Mouse (Mus musculus): ENCODE results near the gene Prdx6. TPM values are rescaled to one million over a fixed set of nuclear protein-coding genes. Genes with fewer than 3 reads are reported as not detected.

Prdx6 gene
- polyA plus RNA-seq, 1 experiment from 2014 or later = 55.2 TPM

GRCm38 (mm10) chr1:161260761-161261160 is 9.7 kb upstream of the Prdx6 start:
- Histone ChIP-seq H3K36me3 (ENCODE audit: inconsistent target) (no peaks in the 10 kb centered on the region), H3K79me2 (ENCODE audit: inconsistent target) (no peaks in the 10 kb centered on the region), H3K4me3 (ENCODE audit: inconsistent target) (no peak overlapping the region), H3K27ac (no peak overlapping the region)
- 90% methylated on average over 2 of the region's 2 CpGs for WGBS (ENCODE audit: missing documents)

- no peak overlapping the region for H3K27ac ChIP-seq
- no peaks in the 10 kb centered on the region for H3K79me2 ChIP-seq (ENCODE audit: inconsistent target)
- no peak overlapping the region for H3K4me3 ChIP-seq (ENCODE audit: inconsistent target)
- WGBS (ENCODE audit: missing documents) = 57% methylated on average over 4 of the region's 6 CpGs
- no peaks in the 10 kb centered on the region for H3K36me3 ChIP-seq (ENCODE audit: inconsistent target)
Measured at GRCm38 (mm10) chr1:161259142-161259541, 8.1 kb upstream of the Prdx6 start.

- no peak overlapping the region for H3K27ac ChIP-seq
- H3K79me2 ChIP-seq (ENCODE audit: inconsistent target) = no peaks in the 10 kb centered on the region
- no peak overlapping the region for H3K4me3 ChIP-seq (ENCODE audit: inconsistent target)
- WGBS (ENCODE audit: missing documents) = 100% methylated on average over 2 of the region's 2 CpGs
- H3K36me3 ChIP-seq (ENCODE audit: inconsistent target) = no peaks in the 10 kb centered on the region
Measured at GRCm38 (mm10) chr1:161258331-161258730, 7.3 kb upstream of the Prdx6 start.

- H3K27ac ChIP-seq = no peak overlapping the region
- H3K36me3 ChIP-seq (ENCODE audit: inconsistent target) = no peaks in the 10 kb centered on the region
- WGBS (ENCODE audit: missing documents) = 98% methylated on average over 7 of the region's 7 CpGs
- H3K79me2 ChIP-seq (ENCODE audit: inconsistent target) = no peaks in the 10 kb centered on the region
- no peak overlapping the region for H3K4me3 ChIP-seq (ENCODE audit: inconsistent target)
Measured at GRCm38 (mm10) chr1:161256918-161257317, 5.9 kb upstream of the Prdx6 start.

- Histone ChIP-seq H3K27ac (no peak overlapping the region), H3K79me2 (ENCODE audit: inconsistent target) (peaks cover 13% of the 10 kb centered on the region; the same call in 1 of the 2 replicates), H3K4me3 (ENCODE audit: inconsistent target) (no peak overlapping the region), H3K36me3 (ENCODE audit: inconsistent target) (no peaks in the 10 kb centered on the region)
- 88% methylated on average over 1 of the region's 1 CpGs for WGBS (ENCODE audit: missing documents)
Measured at GRCm38 (mm10) chr1:161254361-161254760, 3.3 kb upstream of the Prdx6 start.

- Histone ChIP-seq H3K79me2 (ENCODE audit: inconsistent target) (peaks cover 27% of the 10 kb centered on the region), H3K27ac (no peak overlapping the region)
- WGBS (ENCODE audit: missing documents) = 95% methylated on average over 3 of the region's 3 CpGs
Measured at GRCm38 (mm10) chr1:161252901-161253300, 1.9 kb upstream of the Prdx6 start.

GRCm38 (mm10) chr1:161252365-161252764 is 1.3 kb upstream of the Prdx6 start:
- Histone ChIP-seq H3K27ac (no peak overlapping the region), H3K4me3 (ENCODE audit: inconsistent target) (no peak overlapping the region), H3K36me3 (ENCODE audit: inconsistent target) (no peaks in the 10 kb centered on the region), H3K79me2 (ENCODE audit: inconsistent target) (peaks cover 33% of the 10 kb centered on the region)
- WGBS (ENCODE audit: missing documents) = 88% methylated on average over 9 of the region's 9 CpGs

More at GRCm38 (mm10) chr1:161252901-161253300, 1.9 kb upstream of the Prdx6 start:
- Histone ChIP-seq H3K36me3 (ENCODE audit: inconsistent target) (no peaks in the 10 kb centered on the region), H3K4me3 (ENCODE audit: inconsistent target) (no peak overlapping the region)

- peak overlapping the region; percentile 2; the same call in 1 of the 2 replicates for H3K4me3 ChIP-seq (ENCODE audit: inconsistent target)
- H3K36me3 ChIP-seq (ENCODE audit: inconsistent target) = no peaks in the 10 kb centered on the region
- peak overlapping the region; percentile 46 for H3K27ac ChIP-seq
- 12% methylated on average over 9 of the region's 9 CpGs for WGBS (ENCODE audit: missing documents)
- peaks cover 40% of the 10 kb centered on the region for H3K79me2 ChIP-seq (ENCODE audit: inconsistent target)
Measured at GRCm38 (mm10) chr1:161251417-161252265, 622 bp upstream of the Prdx6 start.

- H3K27ac ChIP-seq = peak overlapping the region; percentile 41
- peak overlapping the region; percentile 80 for H3K4me3 ChIP-seq (ENCODE audit: inconsistent target)
- WGBS (ENCODE audit: missing documents) = under 1% methylated on average over 15 of the region's 15 CpGs
- H3K79me2 ChIP-seq (ENCODE audit: inconsistent target) = peaks cover 55% of the 10 kb centered on the region
- no peaks in the 10 kb centered on the region for H3K36me3 ChIP-seq (ENCODE audit: inconsistent target)
Measured at GRCm38 (mm10) chr1:161250031-161250603, 902 bp downstream of the Prdx6 start.

- WGBS (ENCODE audit: missing documents) = 43% methylated on average over 6 of the region's 6 CpGs
- no peaks in the 10 kb centered on the region for H3K36me3 ChIP-seq (ENCODE audit: inconsistent target)
- no peak overlapping the region for H3K27ac ChIP-seq
- peak overlapping the region; percentile 80 for H3K4me3 ChIP-seq (ENCODE audit: inconsistent target)
- H3K79me2 ChIP-seq (ENCODE audit: inconsistent target) = peaks cover 60% of the 10 kb centered on the region
Measured at GRCm38 (mm10) chr1:161249442-161249841, 1.6 kb downstream of the Prdx6 start.

- no peak overlapping the region for H3K27ac ChIP-seq
Measured at GRCm38 (mm10) chr1:161248685-161249084, 2.3 kb downstream of the Prdx6 start.

GRCm38 (mm10) chr1:161247643-161248580 is 3.1 kb downstream of the Prdx6 start:
- WGBS (ENCODE audit: missing documents) = 75% methylated on average over 11 of the region's 11 CpGs
- no peak overlapping the region for H3K27ac ChIP-seq
- peaks cover 7% of the 10 kb centered on the region; the same call in 1 of the 2 replicates for H3K36me3 ChIP-seq (ENCODE audit: inconsistent target)
- H3K4me3 ChIP-seq (ENCODE audit: inconsistent target) = no peak overlapping the region
- peaks cover 60% of the 10 kb centered on the region for H3K79me2 ChIP-seq (ENCODE audit: inconsistent target)

More at GRCm38 (mm10) chr1:161248685-161249084, 2.3 kb downstream of the Prdx6 start:
- H3K4me3 ChIP-seq (ENCODE audit: inconsistent target) = no peak overlapping the region
- H3K36me3 ChIP-seq (ENCODE audit: inconsistent target) = peaks cover 2% of the 10 kb centered on the region; the same call in 1 of the 2 replicates
- peaks cover 60% of the 10 kb centered on the region for H3K79me2 ChIP-seq (ENCODE audit: inconsistent target)
- WGBS (ENCODE audit: missing documents) = 43% methylated on average over 7 of the region's 7 CpGs

GRCm38 (mm10) chr1:161247176-161247575 is 3.8 kb downstream of the Prdx6 start:
- Histone ChIP-seq H3K79me2 (ENCODE audit: inconsistent target) (peaks cover 60% of the 10 kb centered on the region), H3K4me3 (ENCODE audit: inconsistent target) (no peak overlapping the region), H3K36me3 (ENCODE audit: inconsistent target) (peaks cover 12% of the 10 kb centered on the region; the same call in 1 of the 2 replicates), H3K27ac (no peak overlapping the region)
- WGBS (ENCODE audit: missing documents) = 96% methylated on average over 3 of the region's 3 CpGs

GRCm38 (mm10) chr1:161237750-161238149 is 13.3 kb downstream of the Prdx6 start:
- Histone ChIP-seq H3K36me3 (ENCODE audit: inconsistent target) (peaks cover 17% of the 10 kb centered on the region; the same call in 1 of the 2 replicates), H3K27ac (no peak overlapping the region), H3K79me2 (ENCODE audit: inconsistent target) (no peaks in the 10 kb centered on the region), H3K4me3 (ENCODE audit: inconsistent target) (no peak overlapping the region)
- WGBS (ENCODE audit: missing documents) = 96% methylated on average over 4 of the region's 4 CpGs
